Mouse (Mus musculus): Measurements from ENCODE around the gene Xcl1.

DNA sequence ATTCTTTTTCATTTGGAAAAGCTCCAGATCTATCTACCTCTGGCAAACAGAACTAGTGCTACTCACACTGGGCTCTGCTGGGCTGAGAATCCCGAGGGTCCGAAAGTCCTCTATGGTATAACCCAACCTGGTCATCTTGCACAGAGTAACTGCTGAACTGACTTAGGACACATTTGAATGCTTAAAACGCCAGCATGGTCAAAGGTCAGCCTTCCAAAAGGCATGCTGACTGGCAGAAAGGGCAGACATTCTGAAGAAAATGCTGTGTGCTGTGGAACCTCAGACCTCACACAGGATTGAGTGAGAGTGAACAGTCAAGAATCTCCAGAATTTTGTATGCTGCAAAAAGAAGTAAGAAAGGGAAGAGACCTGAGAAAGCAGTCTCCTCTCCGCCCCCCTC, 45.0 kb downstream of the Xcl1 start:
- no peak for TF ChIP-seq CTCF (IDR thresholded peaks at IDR 0.05; ENCODE audit: control insufficient read depth, insufficient read depth, insufficient read length)
- TF ChIP-seq CEBPB (IDR thresholded peaks at IDR 0.05; ENCODE audit: low read depth), result no peak
- TF ChIP-seq MYOG (IDR thresholded peaks at IDR 0.05; ENCODE audit: control insufficient read depth, extremely low read depth, insufficient read length), result no peak
- TF ChIP-seq USF1 (IDR thresholded peaks at IDR 0.05; ENCODE audit: low read depth), result no peak
- TF ChIP-seq FOSL1 (IDR thresholded peaks at IDR 0.05; ENCODE audit: insufficient read depth, low read length, poor library complexity, severe bottlenecking), result no peak
- TF ChIP-seq MYOD1 (IDR thresholded peaks at IDR 0.05; ENCODE audit: control insufficient read depth, insufficient read length, low read depth), result no peak
